Mouse (Mus musculus): ENCODE data around the gene Gstp3. TPM values are rescaled to one million over a fixed set of nuclear protein-coding genes. Genes with fewer than 3 reads are reported as not detected.

Gstp3 gene
- 111 TPM for polyA plus RNA-seq (2017; shearing (Covaris generic))

GRCm38 (mm10) chr19:4059069-4059740, at the start of gene Gstp3:
Gene Gstp3, minus strand, starts transcription at chr19:4059569.

GRCm38 (mm10) chr19:4099837-4100717, 40.7 kb upstream of the Gstp3 start, which contains the start of gene Pitpnm1:
Gene Pitpnm1, plus strand, starts transcription at chr19:4099998.

GRCm38 (mm10) chr19:4096642-4097440, 37.5 kb upstream of the Gstp3 start, which contains the start of gene Cdk2ap2:
Gene Cdk2ap2, plus strand, starts transcription at chr19:4097182.

GRCm38 (mm10) chr19:4081394-4081793, 22.0 kb upstream of the Gstp3 start, which contains the start of gene Cabp2:
Gene Cabp2, plus strand, starts transcription at chr19:4081578.

GRCm38 (mm10) chr19:4045966-4046865, 13.2 kb downstream of the Gstp3 start, which contains the start of gene Gstp2:
Gene Gstp2, minus strand, starts transcription at chr19:4046023.

GRCm38 (mm10) chr19:4037788-4038232, 21.6 kb downstream of the Gstp3 start, which contains the start of gene Gstp1:
Gene Gstp1, minus strand, starts transcription at chr19:4037985.

GRCm38 (mm10) chr19:4012432-4013022, 46.8 kb downstream of the Gstp3 start, which contains the start of gene Ndufv1:
Gene Ndufv1, minus strand, starts transcription at chr19:4012806.

Other genes with a start within 250 kb of the Gstp3 start
- 3.3 TPM for gene Chka, start 207.8 kb downstream of the Gstp3 start, polyA plus RNA-seq (2017; shearing (Covaris generic))
- 75.6 TPM for gene Tcirg1, start 152.4 kb downstream of the Gstp3 start, polyA plus RNA-seq (2017; shearing (Covaris generic))
- 209 TPM for gene Ndufs8, start 146.8 kb downstream of the Gstp3 start, polyA plus RNA-seq (2017; shearing (Covaris generic))
- 0.95 TPM for gene Aldh3b1, start 129.8 kb downstream of the Gstp3 start, polyA plus RNA-seq (2017; shearing (Covaris generic))
- 71.9 TPM for gene Unc93b1, start 124.4 kb downstream of the Gstp3 start, polyA plus RNA-seq (2017; shearing (Covaris generic))
- not detected for gene Aldh3b3, start 100.9 kb downstream of the Gstp3 start, polyA plus RNA-seq (2017; shearing (Covaris generic))
- gene Aldh3b2, start 87.2 kb downstream of the Gstp3 start, polyA plus RNA-seq (2017; shearing (Covaris generic)): not detected
- 0.88 TPM for gene Acy3, start 73.0 kb downstream of the Gstp3 start, polyA plus RNA-seq (2017; shearing (Covaris generic))
- gene Tbx10, start 66.8 kb downstream of the Gstp3 start, polyA plus RNA-seq (2017; shearing (Covaris generic)): not detected
- gene Nudt8, start 59.0 kb downstream of the Gstp3 start, polyA plus RNA-seq (2017; shearing (Covaris generic)): 12.2 TPM
- gene Gm49405, start 58.9 kb downstream of the Gstp3 start, polyA plus RNA-seq (2017; shearing (Covaris generic)): 1.6 TPM
- 2.9 TPM for gene Doc2g, start 56.3 kb downstream of the Gstp3 start, polyA plus RNA-seq (2017; shearing (Covaris generic))
- 167 TPM for gene Ndufv1, start 46.8 kb downstream of the Gstp3 start, polyA plus RNA-seq (2017; shearing (Covaris generic))
- 661 TPM for gene Gstp1, start 21.6 kb downstream of the Gstp3 start, polyA plus RNA-seq (2017; shearing (Covaris generic))
- gene Gstp2, start 13.5 kb downstream of the Gstp3 start, polyA plus RNA-seq (2017; shearing (Covaris generic)): 1.1 TPM
- gene Cabp2, start 22.0 kb upstream of the Gstp3 start, polyA plus RNA-seq (2017; shearing (Covaris generic)): not detected
- gene Cdk2ap2, start 37.6 kb upstream of the Gstp3 start, polyA plus RNA-seq (2017; shearing (Covaris generic)): 1,056 TPM
- 397 TPM for gene Pitpnm1, start 40.4 kb upstream of the Gstp3 start, polyA plus RNA-seq (2017; shearing (Covaris generic))
- 213 TPM for gene Aip, start 66.3 kb upstream of the Gstp3 start, polyA plus RNA-seq (2017; shearing (Covaris generic))
- gene Gpr152, start 80.2 kb upstream of the Gstp3 start, polyA plus RNA-seq (2017; shearing (Covaris generic)): not detected
- gene Cabp4, start 84.5 kb upstream of the Gstp3 start, polyA plus RNA-seq (2017; shearing (Covaris generic)): 0.57 TPM
- 481 TPM for gene Coro1b, start 89.0 kb upstream of the Gstp3 start, polyA plus RNA-seq (2017; shearing (Covaris generic))
- 1,670 TPM for gene Ptprcap, start 94.0 kb upstream of the Gstp3 start, polyA plus RNA-seq (2017; shearing (Covaris generic))
- 55.9 TPM for gene Rps6kb2, start 103.8 kb upstream of the Gstp3 start, polyA plus RNA-seq (2017; shearing (Covaris generic))
- 16.4 TPM for gene Carns1, start 115.9 kb upstream of the Gstp3 start, polyA plus RNA-seq (2017; shearing (Covaris generic))
- 953 TPM for gene Tbc1d10c, start 131.7 kb upstream of the Gstp3 start, polyA plus RNA-seq (2017; shearing (Covaris generic))
- 1,322 TPM for gene Ppp1ca, start 132.5 kb upstream of the Gstp3 start, polyA plus RNA-seq (2017; shearing (Covaris generic))
- gene Rad9a, start 142.1 kb upstream of the Gstp3 start, polyA plus RNA-seq (2017; shearing (Covaris generic)): 86.2 TPM
- gene Clcf1, start 154.7 kb upstream of the Gstp3 start, polyA plus RNA-seq (2017; shearing (Covaris generic)): 30.2 TPM
- not detected for gene AC109138.7, start 154.8 kb upstream of the Gstp3 start, polyA plus RNA-seq (2017; shearing (Covaris generic))
- gene Pold4, start 172.3 kb upstream of the Gstp3 start, polyA plus RNA-seq (2017; shearing (Covaris generic)): 125 TPM
- 0.82 TPM for gene Ssh3, start 209.6 kb upstream of the Gstp3 start, polyA plus RNA-seq (2017; shearing (Covaris generic))
- gene Ankrd13d, start 223.6 kb upstream of the Gstp3 start, polyA plus RNA-seq (2017; shearing (Covaris generic)): 3.1 TPM
- 64.8 TPM for gene Grk2, start 246.7 kb upstream of the Gstp3 start, polyA plus RNA-seq (2017; shearing (Covaris generic))